Mouse (Mus musculus) c-Kit-positive CD71-positive TER-119-positive erythroid progenitor cells, embryonic 14.5 days (primary cell): ENCODE results near the gene Spint4.
"Not testable (repeated sequence)": the region's sequence is repeated elsewhere in the genome, so short reads cannot be mapped to it uniquely, and the experiment has no call there.

Experiments
- DNase-seq: peaks from one replicate; pipeline ENCODE4 v3.0.0-alpha.2; 2013; ENCODE audit warnings: low spot score

Spint4 gene

DNA sequence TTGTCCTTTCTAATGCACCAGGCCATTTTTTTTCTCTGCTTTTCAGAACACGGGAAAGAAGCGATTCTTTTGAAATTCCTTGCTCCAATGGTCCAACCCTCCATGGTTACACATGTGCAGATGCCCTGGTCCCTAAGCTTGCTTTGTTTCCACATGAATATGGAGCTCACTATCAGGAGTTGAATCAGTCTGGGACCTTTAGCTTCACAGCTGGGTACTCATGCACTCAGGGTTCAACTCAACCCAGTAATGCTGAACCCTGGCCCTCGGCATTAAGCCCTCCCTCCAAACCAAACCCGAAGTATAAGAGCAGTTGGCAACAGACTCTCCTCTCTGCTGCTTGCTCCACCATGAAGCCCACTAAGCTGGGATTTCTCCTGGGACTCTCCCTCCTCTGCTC, at the start of gene Spint4:
Spint4 (plus strand) TSS at position 301 of the 400 bp plus-strand sequence.
- no peak for DNase-seq

DNA sequence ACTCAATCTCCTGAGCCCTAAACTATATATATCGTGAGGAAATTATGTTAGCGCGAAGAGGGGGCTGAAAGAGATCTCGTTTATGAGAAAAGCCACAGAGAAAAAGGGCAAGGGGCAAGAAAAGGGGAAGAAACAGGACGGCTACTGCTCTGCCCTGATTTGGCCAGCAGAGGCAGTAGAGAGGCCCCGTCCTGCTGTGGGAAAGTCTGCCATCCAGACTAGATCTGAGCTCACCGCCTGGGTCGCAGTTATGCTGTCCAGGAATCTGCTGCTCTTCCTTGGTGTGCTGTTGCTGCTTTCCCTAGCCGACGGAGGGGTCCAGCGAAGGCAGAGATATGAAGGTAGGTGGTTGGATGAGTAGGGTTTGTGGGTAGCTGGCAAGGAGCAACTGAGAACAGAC, 42.4 kb upstream of the Spint4 start, which contains the start of gene Wfdc10:
Wfdc10 (plus strand) TSS at position 189 of the 400 bp plus-strand sequence.
- DNase-seq = peak; percentile 15

DNA sequence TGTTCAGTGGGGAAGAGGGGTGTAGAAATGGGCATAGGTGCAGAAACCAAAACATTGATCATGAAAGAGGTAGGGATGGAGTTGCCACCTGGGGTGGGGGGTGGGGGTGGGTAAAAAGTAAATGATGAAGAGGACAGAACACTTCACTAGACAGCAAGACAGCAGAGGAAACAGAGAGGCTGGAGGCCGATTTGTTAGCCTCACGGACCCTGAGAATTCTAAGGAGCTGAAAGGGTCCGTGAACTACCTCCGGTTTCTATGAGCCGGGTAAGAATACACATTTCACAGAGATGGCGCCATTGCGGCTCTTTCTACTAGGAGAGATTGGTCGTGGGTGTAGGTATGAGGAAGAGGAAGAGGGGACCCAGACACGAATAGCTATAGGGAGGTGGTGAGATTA, 41.8 kb upstream of the Spint4 start, which contains the start of gene Wfdc9:
Wfdc9 (minus strand) TSS at position 101 of the 400 bp plus-strand sequence.
- no peak for DNase-seq

DNA sequence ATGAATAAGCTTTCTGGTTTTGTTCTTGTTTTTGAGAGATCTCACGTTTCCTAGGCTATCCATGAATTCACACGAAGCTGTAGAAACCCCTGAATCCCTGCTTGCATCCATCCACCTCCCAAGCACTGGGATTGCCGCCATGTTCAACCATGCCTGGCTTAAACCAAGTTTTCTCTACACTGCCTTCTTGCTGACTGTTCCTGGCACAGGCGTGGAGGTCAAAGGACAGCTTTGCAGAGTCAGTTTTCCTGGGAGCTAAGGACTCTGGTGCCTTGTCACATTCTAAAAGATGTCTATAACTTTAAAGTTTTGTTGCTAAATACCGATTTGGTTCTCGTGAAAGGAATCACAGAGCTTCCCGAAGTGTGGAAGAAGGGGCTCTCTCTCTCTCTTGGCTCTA, 33.5 kb upstream of the Spint4 start:
- DNase-seq = no peak

DNA sequence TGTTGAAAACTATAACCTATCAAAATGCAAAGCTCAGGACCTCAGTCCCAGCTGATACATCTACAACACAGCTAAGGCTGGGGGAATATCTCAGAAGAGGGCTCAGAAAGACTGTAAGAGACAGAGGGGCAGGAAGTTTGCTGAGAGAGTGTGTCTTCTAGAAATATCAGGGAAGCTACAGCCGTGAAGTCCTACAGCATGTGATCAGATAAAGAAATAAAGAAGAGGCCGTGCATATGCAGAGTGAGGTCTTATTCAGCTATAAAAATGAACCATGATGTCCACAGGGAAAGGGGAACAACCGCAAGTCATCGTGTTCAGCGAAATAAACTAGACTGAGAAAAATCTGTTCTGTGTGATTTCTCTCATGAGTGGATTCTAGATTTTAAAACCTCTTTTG, 28.0 kb upstream of the Spint4 start:
- DNase-seq = no peak

DNA sequence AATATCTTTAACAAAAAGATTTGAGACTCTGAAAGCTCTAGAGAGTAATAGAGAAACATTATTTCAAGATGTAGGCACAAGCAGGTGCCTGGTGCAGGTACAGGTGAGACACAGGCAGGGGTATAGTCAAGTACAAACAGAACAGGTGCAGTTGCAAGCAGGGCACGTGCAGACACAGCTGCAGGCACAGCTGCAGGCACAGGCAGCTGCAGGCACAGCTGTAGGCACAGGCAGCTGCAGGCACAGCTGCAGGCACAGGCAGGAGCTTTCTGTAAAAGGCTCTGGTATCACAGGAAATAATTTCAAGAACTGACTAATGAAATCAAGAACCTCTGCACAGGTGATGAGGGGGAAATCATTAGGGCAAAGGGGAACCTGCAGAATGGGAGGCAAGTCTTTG, 27.4 kb upstream of the Spint4 start:
- no peak for DNase-seq

DNA sequence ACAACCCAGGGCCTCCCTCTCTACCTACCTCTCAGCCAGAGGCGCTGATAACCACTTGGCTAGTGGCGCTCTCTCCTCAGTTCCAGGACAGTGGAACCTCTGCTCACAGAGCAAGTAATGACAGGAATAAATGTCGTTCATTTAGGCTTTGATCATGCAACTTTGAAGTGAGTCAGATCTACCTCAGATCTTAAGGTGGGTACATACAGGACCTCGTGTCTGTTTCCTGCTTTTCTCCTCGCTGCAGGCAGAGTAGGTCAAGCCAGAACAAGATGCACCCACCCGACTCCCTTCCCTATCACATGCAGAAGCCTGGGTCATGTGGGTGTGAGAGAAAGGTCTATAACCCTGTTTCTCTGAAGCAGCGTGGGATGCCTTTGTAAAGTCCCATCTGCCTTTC, 24.3 kb upstream of the Spint4 start, which contains the start of gene Wfdc11:
Wfdc11 (minus strand) TSS at position 101 of the 400 bp plus-strand sequence.
- DNase-seq = no peak

DNA sequence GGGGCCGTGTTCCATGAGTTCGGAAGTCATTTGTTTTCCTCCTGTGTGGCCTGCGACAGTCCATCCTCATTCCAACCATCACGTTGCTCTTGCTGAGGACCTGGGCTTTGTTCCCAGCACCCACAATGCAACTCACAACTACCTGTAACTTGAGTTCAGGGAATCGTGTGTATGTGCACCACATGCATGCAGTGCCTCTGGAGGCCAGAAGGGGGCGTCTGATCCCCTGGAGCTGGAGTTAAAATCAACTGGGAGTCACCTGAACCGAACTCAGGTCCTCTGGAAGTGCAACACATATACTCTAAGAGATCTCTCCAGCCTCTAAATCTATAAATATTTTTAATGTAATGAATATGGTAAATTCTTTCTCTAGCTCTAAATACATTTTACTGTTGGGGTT, 22.2 kb upstream of the Spint4 start:
- DNase-seq = no peak

DNA sequence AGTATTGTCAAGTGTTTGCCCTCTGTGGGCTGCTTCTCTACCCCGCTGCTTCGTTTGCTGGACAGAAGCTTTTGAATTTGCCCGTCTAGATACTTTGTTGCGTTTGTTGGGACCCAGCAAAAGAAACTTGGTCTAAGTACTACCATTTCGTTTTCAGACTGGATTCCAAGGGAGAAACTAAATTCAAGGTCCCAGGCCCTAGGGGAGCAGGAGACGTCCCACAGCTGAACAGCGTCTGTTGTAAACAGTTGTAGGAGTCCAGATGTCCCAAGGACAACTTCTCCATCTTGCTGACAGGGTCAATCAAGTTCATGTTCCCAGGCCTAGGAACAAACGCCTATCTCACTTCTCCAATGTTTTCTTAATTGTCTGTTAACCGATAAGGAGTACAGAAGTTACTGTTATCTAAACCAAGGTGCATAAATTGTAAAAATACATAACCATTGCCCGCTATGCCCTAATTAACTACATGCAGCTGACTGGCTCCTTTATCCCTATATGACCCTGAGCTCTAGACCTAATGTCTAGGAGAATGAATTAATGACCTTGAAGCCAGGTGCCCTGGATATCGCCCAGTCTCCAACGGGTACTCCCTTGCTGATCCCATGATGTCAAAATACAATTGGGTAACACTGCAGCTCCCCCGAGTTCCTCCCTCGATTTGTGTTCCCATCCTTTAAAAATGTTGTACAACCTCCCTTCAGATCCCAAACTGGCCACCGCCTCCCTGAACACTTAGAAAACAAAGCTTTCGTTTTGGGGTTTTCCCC, 21.2 kb upstream of the Spint4 start:
- DNase-seq = no peak

DNA sequence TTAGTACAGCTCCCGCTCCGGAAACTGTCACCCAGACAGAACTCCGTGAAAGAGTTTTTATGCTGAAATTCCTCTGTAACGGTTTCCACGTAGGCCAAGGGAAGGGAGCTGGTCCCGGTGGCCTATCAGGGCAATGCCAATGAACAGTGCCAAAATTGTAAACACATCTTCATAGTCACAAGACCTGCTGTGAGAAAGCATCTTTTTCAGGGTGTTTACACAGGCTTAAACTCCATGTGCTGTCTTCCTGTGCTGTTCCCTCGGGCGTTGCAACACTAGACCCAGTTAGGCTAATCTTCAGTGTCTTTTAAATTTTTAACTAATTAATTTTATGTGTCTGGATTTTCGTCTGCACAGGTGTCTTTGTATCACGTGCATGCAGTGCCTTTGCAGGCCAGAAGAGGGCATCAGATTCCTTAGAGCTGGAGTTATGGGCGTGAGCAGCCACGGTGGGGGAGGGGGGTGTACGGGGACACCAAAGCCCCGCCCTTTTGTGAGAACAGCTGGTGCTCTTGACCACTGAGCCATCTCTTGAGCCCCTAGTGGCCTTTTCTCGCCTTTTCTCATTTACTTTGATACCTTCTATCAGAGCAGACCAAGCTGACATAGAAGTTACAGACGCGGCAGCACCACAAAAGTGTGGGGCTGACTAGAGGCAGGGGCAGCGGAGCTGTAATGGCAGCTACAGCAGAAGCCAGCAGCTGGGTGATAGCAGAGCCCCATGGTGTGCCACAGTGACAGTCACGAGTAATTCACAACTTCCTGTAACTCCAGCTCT, 19.3 kb upstream of the Spint4 start:
- DNase-seq = peak; percentile 42

DNA sequence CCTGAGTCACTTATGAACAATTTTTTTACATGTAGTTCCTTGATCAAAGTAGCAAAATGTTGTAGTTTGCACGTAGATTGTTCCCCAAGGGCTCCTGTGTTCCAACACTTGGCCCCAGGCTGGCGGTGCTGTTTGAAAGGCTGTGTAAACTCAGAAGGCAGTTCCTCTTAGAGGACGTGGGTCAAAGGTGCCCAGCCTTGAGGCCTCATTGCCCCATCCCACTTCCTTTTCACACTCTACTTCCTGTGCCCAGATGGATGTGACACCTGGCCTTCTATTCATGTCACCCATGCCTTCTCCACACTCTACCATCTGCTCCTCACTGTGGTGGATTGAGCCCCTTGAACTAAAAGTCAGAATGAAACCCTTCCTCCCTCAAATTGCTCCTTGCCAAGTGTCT, 18.4 kb upstream of the Spint4 start:
- DNase-seq = no peak

DNA sequence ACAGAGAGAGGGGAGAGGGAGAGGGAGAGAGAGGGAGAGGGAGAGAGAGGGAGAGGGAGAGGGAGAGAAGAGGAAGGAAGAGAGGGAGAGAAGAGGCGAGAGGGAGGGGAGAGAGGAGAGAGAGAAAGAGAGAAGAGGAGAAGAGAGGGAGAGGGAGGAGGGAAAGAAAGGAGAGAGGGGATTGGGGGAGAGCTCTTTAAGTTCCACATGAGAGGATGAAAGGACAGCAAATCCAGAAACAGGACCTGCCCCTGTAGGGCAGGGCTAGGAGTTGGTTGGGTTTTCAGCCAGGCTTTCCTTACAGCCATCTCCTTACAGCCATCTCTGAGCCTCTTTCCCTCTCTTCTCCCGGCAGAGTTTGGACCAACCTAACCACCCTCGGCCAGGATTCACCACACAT, 13.5 kb upstream of the Spint4 start, which contains the start of gene Wfdc13:
Wfdc13 (plus strand) TSS at position 301 of the 400 bp plus-strand sequence.
- no peak for DNase-seq

DNA sequence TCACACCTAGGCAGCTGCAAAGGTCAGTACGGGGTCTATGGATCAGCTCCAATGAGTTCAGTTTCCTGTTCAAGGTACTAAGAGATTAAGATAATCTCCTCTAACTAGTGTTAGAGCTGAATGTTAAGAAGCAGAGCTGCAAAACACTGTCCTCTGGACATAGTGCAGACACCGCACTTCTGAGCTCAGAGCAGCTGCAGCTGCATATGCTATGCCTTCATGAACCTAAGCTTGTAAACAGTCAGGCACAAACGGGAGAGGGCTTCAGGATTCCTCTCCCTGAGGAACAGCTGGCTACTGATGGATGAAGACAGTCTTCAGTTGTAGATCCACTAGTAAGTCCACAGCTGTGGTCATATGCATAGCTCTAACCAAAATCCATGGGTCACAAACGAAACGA, 2.7 kb downstream of the Spint4 start:
- DNase-seq = no peak

DNA sequence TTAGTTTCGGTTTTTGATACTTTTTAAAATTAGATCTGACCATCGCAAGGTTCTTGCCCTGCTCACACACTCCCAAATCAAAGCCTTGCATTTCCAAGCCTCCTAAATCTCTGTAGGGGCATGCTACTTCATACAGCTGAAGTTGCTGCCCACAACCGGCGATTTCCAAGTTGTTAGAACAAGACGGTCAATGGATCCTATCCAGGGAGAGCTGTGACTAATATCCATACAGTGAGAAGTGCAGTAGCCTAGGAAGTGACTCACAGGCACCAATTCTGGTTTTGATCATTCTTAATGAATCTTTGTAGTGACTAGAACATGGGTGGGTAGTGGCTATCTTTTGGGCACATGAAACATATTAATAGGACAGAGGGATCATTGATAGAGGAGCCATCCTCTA, 3.5 kb downstream of the Spint4 start:
- no peak for DNase-seq

DNA sequence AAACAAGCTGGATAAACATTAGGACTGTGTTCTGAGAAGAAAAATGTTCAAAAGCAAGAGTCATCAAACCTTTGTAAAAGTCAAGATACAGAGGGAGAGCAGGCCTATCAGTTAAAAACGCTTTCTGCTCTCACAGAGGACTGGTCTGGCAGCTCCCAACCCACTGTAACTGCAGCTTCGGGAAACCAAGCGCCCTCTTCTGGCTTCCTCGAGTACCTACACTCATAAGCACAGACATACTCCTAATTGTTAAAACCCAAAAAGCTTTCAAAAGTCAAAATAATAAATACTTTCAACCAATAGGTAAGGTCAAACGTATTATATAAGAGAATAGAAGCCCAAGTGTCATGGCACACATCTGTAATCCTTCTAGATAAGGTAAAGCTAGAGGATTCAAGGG, 5.9 kb downstream of the Spint4 start:
- DNase-seq = no peak

DNA sequence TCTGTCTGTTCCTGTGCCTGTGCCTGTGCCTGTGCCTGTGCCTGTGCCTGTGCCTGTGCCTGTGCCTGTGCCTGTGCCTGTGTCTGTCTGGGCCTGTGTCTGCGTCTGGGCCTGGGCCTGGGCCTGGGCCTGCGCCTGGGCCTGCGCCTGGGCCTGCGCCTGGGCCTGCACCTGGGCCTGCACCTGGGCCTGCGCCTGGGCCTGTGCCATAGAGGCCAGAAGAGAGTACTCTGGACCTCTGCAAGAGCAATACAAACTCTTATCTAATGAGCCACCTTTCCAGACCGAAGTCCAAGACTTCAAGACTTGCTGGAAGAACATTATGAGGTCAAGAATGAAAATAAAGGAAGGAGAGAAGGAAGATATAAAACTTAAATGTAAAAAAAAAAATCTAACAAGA, 7.0 kb downstream of the Spint4 start:
- DNase-seq = no peak

DNA sequence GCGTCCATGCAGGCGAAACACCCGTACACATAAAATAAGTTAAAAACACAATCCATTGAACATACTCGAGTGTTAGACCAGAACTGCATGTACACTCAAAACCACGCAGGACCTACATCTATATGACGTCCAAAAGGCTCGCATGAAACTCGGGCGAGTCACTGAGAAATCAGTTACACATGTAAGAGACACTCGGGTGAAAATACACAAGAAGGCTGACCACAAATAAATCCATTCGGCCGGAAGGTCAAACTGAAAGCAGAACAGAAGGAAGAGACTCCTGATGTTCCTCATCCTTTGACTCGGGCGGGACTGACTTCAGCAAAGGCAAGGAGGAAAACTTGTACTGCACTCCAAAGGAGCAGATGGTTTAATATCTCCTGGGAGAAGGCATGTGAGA, 7.7 kb downstream of the Spint4 start:
- no peak for DNase-seq

DNA sequence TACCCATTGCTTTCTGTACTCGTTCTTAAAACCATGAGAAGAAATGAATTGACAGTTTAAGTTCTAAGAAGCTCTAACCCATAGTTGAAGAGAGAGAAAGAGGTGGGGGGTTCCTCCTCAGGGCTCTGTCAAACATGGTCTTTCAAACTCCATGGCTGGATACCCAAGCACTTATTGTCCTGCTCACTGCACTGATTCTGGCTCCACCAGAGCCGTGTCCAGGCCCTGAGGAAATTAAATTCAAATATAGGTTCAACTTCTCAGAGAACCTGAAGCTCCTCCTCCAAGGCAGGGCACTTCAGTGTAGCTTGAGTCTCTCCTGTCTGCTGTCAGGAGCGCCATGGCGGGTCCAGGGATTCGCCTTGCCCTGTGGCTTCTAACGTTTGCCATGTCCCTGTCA, 16.7 kb downstream of the Spint4 start, which contains the start of gene Spint5:
Spint5 (plus strand) TSS at position 301 of the 400 bp plus-strand sequence.
- DNase-seq = no peak

DNA sequence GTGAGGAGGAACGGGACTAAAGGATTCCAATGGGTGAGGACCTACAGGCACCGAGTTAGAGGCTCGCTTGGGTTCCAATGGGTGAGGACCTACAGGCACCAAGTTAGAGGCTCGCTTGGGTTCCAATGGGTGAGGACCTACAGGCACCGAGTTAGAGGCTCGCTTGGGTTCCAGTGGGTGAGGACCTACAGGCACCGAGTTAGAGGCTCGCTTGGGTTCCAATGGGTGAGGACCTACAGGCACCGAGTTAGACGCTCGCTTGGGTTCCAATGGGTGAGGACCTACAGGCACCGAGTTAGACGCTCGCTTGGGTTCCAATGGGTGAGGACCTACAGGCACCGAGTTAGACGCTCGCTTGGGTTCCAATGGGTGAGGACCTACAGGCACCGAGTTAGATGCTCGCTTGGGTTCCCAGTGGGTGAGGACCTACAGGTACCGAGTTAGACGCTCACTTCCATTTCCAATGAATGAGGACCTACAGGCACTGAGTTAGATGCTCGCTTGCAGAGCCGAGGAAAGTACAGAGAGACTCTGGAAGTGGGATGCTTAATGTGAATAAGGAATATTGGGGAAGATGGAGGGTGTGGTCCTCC, 18.0 kb downstream of the Spint4 start:
- not testable (repeated sequence) for DNase-seq

DNA sequence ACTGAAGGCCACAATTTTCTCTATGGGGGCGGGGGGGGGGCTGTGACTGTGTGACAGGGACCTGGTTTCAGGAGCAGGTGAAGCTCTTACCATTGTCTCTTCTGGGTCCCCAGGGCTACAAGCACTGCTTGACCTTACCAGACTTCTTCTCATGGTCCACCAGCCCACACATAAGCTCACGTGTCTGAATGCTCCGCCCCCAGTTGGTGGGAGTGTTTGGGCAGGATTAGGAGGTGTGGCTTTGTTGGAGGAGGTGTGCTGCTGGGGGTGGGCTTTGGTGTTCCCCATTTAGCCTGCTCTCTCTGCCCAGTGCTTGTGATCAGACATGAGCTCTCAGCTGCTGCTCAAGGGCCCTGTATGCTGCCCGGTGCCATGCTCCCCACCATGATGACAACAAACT, 25.0 kb downstream of the Spint4 start:
- no peak for DNase-seq

DNA sequence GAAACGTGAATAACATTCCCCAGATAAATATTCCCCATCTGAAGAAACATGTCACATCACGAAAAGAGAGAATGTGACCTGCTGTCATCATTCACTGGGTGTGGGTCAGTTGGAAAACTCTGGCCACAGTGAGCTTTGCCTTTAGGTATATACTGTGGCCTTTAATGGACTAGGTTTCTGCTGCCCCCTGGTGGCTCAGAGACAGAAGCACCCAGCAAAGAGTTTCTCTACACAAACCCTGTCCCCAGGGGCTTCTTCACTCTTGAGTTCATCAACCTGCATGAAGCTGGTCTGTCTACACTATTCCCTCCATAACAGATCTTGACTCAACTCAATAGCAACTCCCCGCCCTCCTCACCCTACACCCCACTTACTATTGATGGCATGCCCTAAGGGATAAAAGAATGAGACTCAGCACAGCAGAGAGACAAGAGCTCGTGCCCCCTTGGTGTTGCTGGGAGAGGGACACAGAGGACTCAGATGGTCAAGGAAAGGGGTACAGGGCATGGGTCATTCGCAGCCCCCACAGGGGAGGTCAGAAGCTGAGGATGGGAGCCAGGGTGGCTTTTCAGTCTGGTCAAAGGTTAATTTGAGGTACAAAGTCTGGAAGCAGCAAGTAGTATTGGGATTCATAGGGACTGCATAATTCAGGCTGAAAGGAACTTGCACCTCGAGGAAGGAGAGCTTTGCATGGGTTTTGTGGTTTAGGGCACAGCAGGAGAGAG, 27.8 kb downstream of the Spint4 start:
- peak; percentile 47 for DNase-seq

DNA sequence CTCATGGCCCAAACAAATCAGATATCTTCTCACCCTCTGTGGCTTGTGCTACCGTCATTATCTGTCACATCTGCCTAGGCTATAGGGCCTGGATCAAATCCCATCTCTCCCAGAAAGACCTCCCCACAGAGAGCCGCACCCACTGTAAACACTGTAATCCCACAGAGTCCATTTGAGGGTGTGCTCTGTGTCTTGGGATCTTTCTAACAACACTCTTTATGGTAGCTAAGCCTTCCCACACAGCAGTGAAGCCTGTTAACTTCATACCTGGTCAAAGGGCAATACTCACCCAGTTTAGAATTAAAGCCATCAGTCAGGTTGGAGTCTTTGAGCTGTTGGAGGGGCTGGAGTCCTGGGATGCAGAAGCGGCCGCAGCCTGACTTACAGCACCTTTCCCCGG, 33.4 kb downstream of the Spint4 start:
- no peak for DNase-seq
